Mouse (Mus musculus): ENCODE data around the gene Gm20828. TPM values are rescaled to one million over a fixed set of nuclear protein-coding genes. Genes with fewer than 3 reads are reported as not detected.
"Not testable (repeated sequence)": the region's sequence is repeated elsewhere in the genome, so short reads cannot be mapped to it uniquely, and the experiment has no call there.

Gene Gm20828
- polyA plus RNA-seq (2014; fragmentation: Nextera tagmentation; extraction: Ambion mirVana), result not detected in 2 replicates

GRCm38 (mm10) chrY:11199274-11199673 lies at the start of gene Gm20828:
TSS of gene Gm20828 (minus strand) at chrY:11199374.
- H3K4me2 ChIP-seq (ENCODE audit: low read depth, low read length); H3K9me3 ChIP-seq (ENCODE audit: control insufficient read depth, low read length); H3K4me1 ChIP-seq (ENCODE audit: control insufficient read depth, insufficient read depth, low read length); ATAC-seq (ENCODE audit: low read depth); H3K4me3 ChIP-seq (ENCODE audit: low read depth, low read length); H3K27me3 ChIP-seq (ENCODE audit: control insufficient read depth, insufficient read depth, low read length); H3K36me3 ChIP-seq (ENCODE audit: control insufficient read depth, insufficient read depth, low read length); H3K27ac ChIP-seq (ENCODE audit: low read depth, low read length); H3K9ac ChIP-seq (replicated peaks; ENCODE audit: low read depth, low read length): not testable (repeated sequence)
- no CpG with 5 or more reads among the region's 3 CpGs for WGBS

Data from neural tube, embryonic 14.5 days (tissue).